Mouse (Mus musculus) forebrain, embryonic 12.5 days (tissue): ENCODE measurements at regions not wholly inside any gene's neighbourhood (a gene's known extent, or its start where the extent isn't known, plus 50 kb on each side); places are given as distances from the start of the nearest gene placed in this dataset.
A peak's percentile ranks its signal among the peaks of the same experiment; 100 is the strongest.

Experiments used
- ATAC-seq: fragments of 200-750 bp; cut with Nextera tagmentation; 2 replicates; pipeline ENCODE4 v1.8.0; 2017; ENCODE audit warnings: moderate TSS enrichment; ENCODE audit not compliant: low FRiP score
- H3K27ac ChIP-seq: fragments of 300-500 bp; sonication (generic); 2 replicates; pipeline ENCODE4 v1.5.1; 2016; ENCODE audit warnings: mild to moderate bottlenecking
- H3K27me3 ChIP-seq: fragments of 300-500 bp; sonication (generic); 2 replicates; pipeline ENCODE4 v1.6.1; 2016; ENCODE audit warnings: mild to moderate bottlenecking
- H3K36me3 ChIP-seq: fragments of 300-500 bp; sonication (generic); replicated peaks from 2 replicates; pipeline ENCODE4 v1.6.1; 2016; ENCODE audit warnings: mild to moderate bottlenecking
- H3K4me1 ChIP-seq: fragments of 300-500 bp; sonication (generic); 2 replicates; pipeline ENCODE4 v1.6.1; 2016
- H3K4me2 ChIP-seq: fragments of 300-500 bp; sonication (generic); 2 replicates; pipeline ENCODE4 v1.6.1; 2016; ENCODE audit warnings: mild to moderate bottlenecking, moderate library complexity
- H3K4me3 ChIP-seq: fragments of 300-500 bp; sonication (generic); replicated peaks from 2 replicates; pipeline ENCODE4 v1.5.1; 2016; ENCODE audit warnings: mild to moderate bottlenecking
- H3K9ac ChIP-seq: fragments of 300-500 bp; sonication (generic); 2 replicates; pipeline ENCODE4 v1.6.1; 2016; ENCODE audit warnings: mild to moderate bottlenecking
- H3K9me3 ChIP-seq: fragments of 300-500 bp; sonication (generic); 2 replicates; pipeline ENCODE4 v1.6.1; 2016
- WGBS: fragments of 180-500 bp; shearing (Covaris S2); methylation state at CpG from one replicate; pipeline ENCODE4 v1.1.7; 2016; 5-methylcytosine and 5-hydroxymethylcytosine counted together

- no peak overlapping the region for H3K9ac ChIP-seq
- ATAC-seq, result peak; percentile 65; the same call in 1 of the 2 replicates
- H3K4me2 ChIP-seq, result no peak overlapping the region
- WGBS, result 30% methylated on average over 4 of the region's 4 CpGs
- H3K4me1 ChIP-seq, result peaks cover 13% of the 10 kb centered on the region
- no peaks in the 10 kb centered on the region for H3K36me3 ChIP-seq
- H3K27ac ChIP-seq, result no peak overlapping the region
- no peak overlapping the region for H3K4me3 ChIP-seq
- H3K27me3 ChIP-seq, result no peaks in the 10 kb centered on the region
- H3K9me3 ChIP-seq, result no peaks in the 10 kb centered on the region
These were observed 134.5 kb downstream of the S1pr1 start for GRCm38 (mm10) chr3:115580131-115580932.

GRCm38 (mm10) chr3:115575371-115575770 lies 139.5 kb downstream of the S1pr1 start:
- H3K4me2 ChIP-seq, result no peak overlapping the region
- ATAC-seq, result no peak
- no peak overlapping the region for H3K27ac ChIP-seq
- H3K9me3 ChIP-seq, result no peaks in the 10 kb centered on the region
- no peak overlapping the region for H3K4me3 ChIP-seq
- 92% methylated on average over 2 of the region's 2 CpGs for whole genome bisulfite sequencing
- no peaks in the 10 kb centered on the region for H3K36me3 ChIP-seq
- peaks cover 7% of the 10 kb centered on the region; the same call in 1 of the 2 replicates for H3K4me1 ChIP-seq
- no peaks in the 10 kb centered on the region for H3K27me3 ChIP-seq
- no peak overlapping the region for H3K9ac ChIP-seq

- no peak for ATAC-seq
- Histone ChIP-seq H3K4me3 (no peak overlapping the region), H3K4me1 (no peaks in the 10 kb centered on the region), H3K27ac (no peak overlapping the region), H3K9ac (no peak overlapping the region), H3K4me2 (no peak overlapping the region), H3K9me3 (no peaks in the 10 kb centered on the region), H3K27me3 (no peaks in the 10 kb centered on the region), H3K36me3 (no peaks in the 10 kb centered on the region)
- 84% methylated on average over 7 of the region's 7 CpGs for WGBS
These were observed 152.1 kb downstream of the S1pr1 start for GRCm38 (mm10) chr3:115562735-115563134.

GRCm38 (mm10) chr3:115554809-115555708 lies 159.8 kb downstream of the S1pr1 start:
- Histone ChIP-seq H3K4me2 (no peak overlapping the region), H3K4me3 (no peak overlapping the region), H3K9ac (no peak overlapping the region), H3K27me3 (no peaks in the 10 kb centered on the region), H3K36me3 (no peaks in the 10 kb centered on the region), H3K4me1 (no peaks in the 10 kb centered on the region), H3K27ac (no peak overlapping the region), H3K9me3 (no peaks in the 10 kb centered on the region)
- WGBS, result 88% methylated on average over 9 of the region's 10 CpGs
- no peak for ATAC-seq

- Histone ChIP-seq H3K4me1 (no peaks in the 10 kb centered on the region), H3K27me3 (no peaks in the 10 kb centered on the region), H3K4me3 (no peak overlapping the region), H3K27ac (no peak overlapping the region), H3K36me3 (no peaks in the 10 kb centered on the region), H3K9ac (no peak overlapping the region), H3K4me2 (no peak overlapping the region), H3K9me3 (no peaks in the 10 kb centered on the region)
- 67% methylated on average over 10 of the region's 10 CpGs for WGBS
- ATAC-seq, result no peak; the same call in 1 of the 2 replicates
These were observed 160.9 kb downstream of the S1pr1 start for GRCm38 (mm10) chr3:115553848-115554515.

GRCm38 (mm10) chr3:115541789-115542188 lies 173.1 kb downstream of the S1pr1 start:
- Histone ChIP-seq H3K9ac (no peak overlapping the region), H3K9me3 (no peaks in the 10 kb centered on the region), H3K4me1 (no peaks in the 10 kb centered on the region), H3K4me2 (no peak overlapping the region), H3K27ac (no peak overlapping the region), H3K4me3 (no peak overlapping the region), H3K36me3 (no peaks in the 10 kb centered on the region), H3K27me3 (no peaks in the 10 kb centered on the region)
- 93% methylated on average over 1 of the region's 1 CpGs for WGBS
- ATAC-seq, result peak; percentile 51; the same call in 1 of the 2 replicates

GRCm38 (mm10) chr3:115538355-115538754 lies 176.5 kb downstream of the S1pr1 start:
- H3K9me3 ChIP-seq, result no peaks in the 10 kb centered on the region
- ATAC-seq, result no peak
- 90% methylated on average over 6 of the region's 6 CpGs for WGBS

GRCm38 (mm10) chr3:115532141-115532735 lies 182.6 kb downstream of the S1pr1 start:
- Histone ChIP-seq H3K4me1 (no peaks in the 10 kb centered on the region), H3K36me3 (no peaks in the 10 kb centered on the region), H3K4me2 (no peak overlapping the region), H3K9me3 (no peaks in the 10 kb centered on the region), H3K4me3 (no peak overlapping the region), H3K27ac (no peak overlapping the region), H3K27me3 (no peaks in the 10 kb centered on the region), H3K9ac (no peak overlapping the region)
- WGBS, result 94% methylated on average over 18 of the region's 18 CpGs
- no peak for ATAC-seq

More at GRCm38 (mm10) chr3:115538355-115538754, 176.5 kb downstream of the S1pr1 start:
- H3K36me3 ChIP-seq, result no peaks in the 10 kb centered on the region
- H3K9ac ChIP-seq, result no peak overlapping the region
- no peak overlapping the region for H3K4me2 ChIP-seq
- no peak overlapping the region for H3K27ac ChIP-seq
- H3K4me3 ChIP-seq, result no peak overlapping the region
- H3K27me3 ChIP-seq, result no peaks in the 10 kb centered on the region
- H3K4me1 ChIP-seq, result no peaks in the 10 kb centered on the region

- Histone ChIP-seq H3K36me3 (no peaks in the 10 kb centered on the region), H3K27ac (no peak overlapping the region), H3K4me3 (no peak overlapping the region), H3K27me3 (no peaks in the 10 kb centered on the region), H3K4me1 (no peaks in the 10 kb centered on the region), H3K9me3 (no peaks in the 10 kb centered on the region), H3K9ac (no peak overlapping the region), H3K4me2 (no peak overlapping the region)
- 83% methylated on average over 3 of the region's 3 CpGs for WGBS
- no peak for ATAC-seq
These were observed 184.4 kb downstream of the S1pr1 start for GRCm38 (mm10) chr3:115530441-115530840.

GRCm38 (mm10) chr3:115529918-115530317 lies 185.0 kb downstream of the S1pr1 start:
- no peak for ATAC-seq
- no peaks in the 10 kb centered on the region for H3K4me1 ChIP-seq
- H3K4me3 ChIP-seq, result no peak overlapping the region
- H3K27me3 ChIP-seq, result no peaks in the 10 kb centered on the region
- no peaks in the 10 kb centered on the region for H3K9me3 ChIP-seq
- 53% methylated on average over 4 of the region's 4 CpGs for WGBS
- H3K36me3 ChIP-seq, result no peaks in the 10 kb centered on the region
- H3K9ac ChIP-seq, result no peak overlapping the region
- no peak overlapping the region for H3K4me2 ChIP-seq
- H3K27ac ChIP-seq, result no peak overlapping the region

GRCm38 (mm10) chr3:115523515-115523914 lies 191.4 kb downstream of the S1pr1 start:
- H3K9me3 ChIP-seq, result no peaks in the 10 kb centered on the region
- no peak overlapping the region for H3K27ac ChIP-seq
- H3K4me1 ChIP-seq, result no peaks in the 10 kb centered on the region
- 87% methylated on average over 2 of the region's 2 CpGs for WGBS
- H3K9ac ChIP-seq, result no peak overlapping the region
- H3K4me3 ChIP-seq, result no peak overlapping the region
- H3K27me3 ChIP-seq, result no peaks in the 10 kb centered on the region
- H3K4me2 ChIP-seq, result no peak overlapping the region
- no peaks in the 10 kb centered on the region for H3K36me3 ChIP-seq
- no peak for ATAC-seq

- Histone ChIP-seq H3K4me3 (no peak overlapping the region), H3K9me3 (no peaks in the 10 kb centered on the region), H3K4me1 (no peaks in the 10 kb centered on the region), H3K27me3 (no peaks in the 10 kb centered on the region), H3K4me2 (no peak overlapping the region), H3K27ac (no peak overlapping the region), H3K36me3 (no peaks in the 10 kb centered on the region), H3K9ac (no peak overlapping the region)
- ATAC-seq, result no peak
- 83% methylated on average over 4 of the region's 4 CpGs for WGBS
These were observed 199.2 kb downstream of the S1pr1 start for GRCm38 (mm10) chr3:115515645-115516044.
